Mouse (Mus musculus) myocyte (in vitro differentiated cells): ENCODE measurements around the gene Syncrip. TPM values are rescaled to one million over a fixed set of nuclear protein-coding genes. Genes with fewer than 3 reads are reported as not detected.
A peak's percentile ranks its signal among the peaks of the same experiment; 100 is the strongest.

Source experiments
- H3K27me3 ChIP-seq: one replicate; pipeline ENCODE4 v1.6.1; 2011; ENCODE audit not compliant: control insufficient read depth, insufficient read depth, insufficient read length
- H3K36me3 ChIP-seq: one replicate; pipeline ENCODE4 v1.6.1; 2011; ENCODE audit not compliant: control insufficient read depth, insufficient read depth
- H3K4me2 ChIP-seq: one replicate; pipeline ENCODE4 v1.6.1; 2011; ENCODE audit warnings: low read depth, control low read depth
- H3K4me3 ChIP-seq: one replicate; pipeline ENCODE4 v1.5.1; 2011; ENCODE audit warnings: mild to moderate bottlenecking, control low read depth, moderate library complexity
- H3K79me2 ChIP-seq: one replicate; pipeline ENCODE4 v1.6.1; 2011; ENCODE audit not compliant: control insufficient read depth, insufficient read depth
- H3ac ChIP-seq: one replicate; pipeline ENCODE4 v1.6.1; 2011; ENCODE audit not compliant: control insufficient read depth, insufficient read length
- CEBPB ChIP-seq: IDR thresholded peaks from 2 replicates; pipeline ENCODE4 v1.6.1; 2011; ENCODE audit warnings: mild to moderate bottlenecking, moderate library complexity; ENCODE audit not compliant: poor library complexity, insufficient read depth, severe bottlenecking
- E2F4 ChIP-seq: IDR thresholded peaks from one replicate; pipeline ENCODE4 v1.6.1; 2011; ENCODE audit warnings: mild to moderate bottlenecking, control low read depth, moderate library complexity; ENCODE audit not compliant: insufficient read depth
- MAX ChIP-seq: IDR thresholded peaks from one replicate; pipeline ENCODE4 v1.6.1; 2011; ENCODE audit warnings: low read depth, mild to moderate bottlenecking, control low read depth
- MYOD1 ChIP-seq, 3 experiments: IDR thresholded peaks; one replicate each; pipeline ENCODE4 v1.6.1; 2011; ENCODE audit warnings: control low read depth in 2 of 3, low read depth in 2 of 3, mild to moderate bottlenecking in 2 of 3, moderate library complexity in 1 of 3; ENCODE audit not compliant: insufficient read length in 2 of 3, control insufficient read depth in 1 of 3
- MYOG ChIP-seq, 3 experiments: IDR thresholded peaks; one replicate each; pipeline ENCODE4 v1.6.1; 2011; ENCODE audit warnings: control low read depth in 2 of 3, low read depth in 2 of 3, mild to moderate bottlenecking in 2 of 3; ENCODE audit not compliant: insufficient read length in 2 of 3, control insufficient read depth in 1 of 3, insufficient read depth in 1 of 3
- POLR2A ChIP-seq: IDR thresholded peaks from one replicate; pipeline ENCODE4 v1.6.1; 2011; ENCODE audit warnings: low read depth, mild to moderate bottlenecking, control low read depth, moderate library complexity; ENCODE audit not compliant: insufficient read length
- POLR2AphosphoS2 ChIP-seq: IDR thresholded peaks from one replicate; pipeline ENCODE4 v1.6.1; 2011; ENCODE audit warnings: low read depth, control low read depth; ENCODE audit not compliant: insufficient read length
- REST ChIP-seq: IDR thresholded peaks from one replicate; pipeline ENCODE4 v1.6.1; 2011; ENCODE audit warnings: mild to moderate bottlenecking, control low read depth, moderate library complexity; ENCODE audit not compliant: insufficient read depth, insufficient read length
- SRF ChIP-seq: IDR thresholded peaks from one replicate; pipeline ENCODE4 v1.6.1; 2011; ENCODE audit warnings: low read depth; ENCODE audit not compliant: control insufficient read depth, insufficient read length
- TCF12 ChIP-seq: IDR thresholded peaks from one replicate; pipeline ENCODE4 v1.6.1; 2011; ENCODE audit warnings: mild to moderate bottlenecking, control low read depth; ENCODE audit not compliant: poor library complexity, insufficient read depth, severe bottlenecking
- TCF3 ChIP-seq: IDR thresholded peaks from one replicate; pipeline ENCODE4 v1.6.1; 2011; ENCODE audit warnings: low read depth, control low read depth; ENCODE audit not compliant: insufficient read length
- USF1 ChIP-seq: IDR thresholded peaks from one replicate; pipeline ENCODE4 v1.6.1; 2011; ENCODE audit warnings: low read depth, mild to moderate bottlenecking, control low read depth, moderate library complexity
- polyA plus RNA-seq: library from polyadenylated mRNA; unstranded; fragments of >200 nt; fragmentation: generic; extraction: Trizol; gene quantifications from one replicate; pipeline ENCODE4 v1.2.1, GENCODE M21; 2012; ENCODE audit warnings: missing spikeins

The Syncrip gene
- polyA plus RNA-seq, 1 experiment: 41.8 TPM

GRCm38 (mm10) chr9:88525341-88525740 is 43.0 kb upstream of the Syncrip start:
- no peak for TF ChIP-seq POLR2A
- TF ChIP-seq MYOD1 (IDR thresholded peaks at IDR 0.05; ENCODE audit: control insufficient read depth in 1 of 3, insufficient read length in 2 of 3, low read depth in 2 of 3): no peak
- TF ChIP-seq E2F4: no peak
- TF ChIP-seq USF1: no peak
- TF ChIP-seq MYOG (IDR thresholded peaks at IDR 0.05; ENCODE audit: control insufficient read depth in 1 of 3, insufficient read depth in 1 of 3, insufficient read length in 2 of 3, low read depth in 2 of 3): no peak
- TF ChIP-seq MAX: no peak
- no peak for TF ChIP-seq TCF12
- no peak overlapping the region for H3ac ChIP-seq
- H3K36me3 ChIP-seq: peaks cover 3% of the 10 kb centered on the region
- no peak overlapping the region for H3K4me2 ChIP-seq
- peaks cover 16% of the 10 kb centered on the region for H3K79me2 ChIP-seq
- H3K27me3 ChIP-seq: no peaks in the 10 kb centered on the region
- H3K4me3 ChIP-seq: no peak overlapping the region

GRCm38 (mm10) chr9:88524796-88525195 is 42.4 kb upstream of the Syncrip start:
- Histone ChIP-seq H3K4me2 (no peak overlapping the region), H3K27me3 (no peaks in the 10 kb centered on the region)
- TF ChIP-seq CEBPB (no peak), TCF3 (no peak), TCF12 (no peak), SRF (no peak), MYOG (IDR thresholded peaks at IDR 0.05; ENCODE audit: control insufficient read depth in 1 of 3, insufficient read depth in 1 of 3, insufficient read length in 2 of 3, low read depth in 2 of 3) (no peak), MAX (no peak)

GRCm38 (mm10) chr9:88524367-88524766 is 42.0 kb upstream of the Syncrip start:
- Histone ChIP-seq H3K4me3 (no peak overlapping the region), H3K4me2 (no peak overlapping the region), H3K27me3 (no peaks in the 10 kb centered on the region), H3K36me3 (peaks cover 10% of the 10 kb centered on the region), H3ac (no peak overlapping the region), H3K79me2 (peaks cover 16% of the 10 kb centered on the region)
- TF ChIP-seq E2F4: no peak
- TF ChIP-seq REST: no peak
- TF ChIP-seq POLR2AphosphoS2: no peak
- TF ChIP-seq TCF12: no peak
- TF ChIP-seq POLR2A: no peak
- no peak for TF ChIP-seq MYOD1 (IDR thresholded peaks at IDR 0.05; ENCODE audit: control insufficient read depth in 1 of 3, insufficient read length in 2 of 3, low read depth in 2 of 3)
- no peak for TF ChIP-seq MAX
- no peak for TF ChIP-seq SRF
- no peak for TF ChIP-seq CEBPB

More at GRCm38 (mm10) chr9:88524796-88525195, 42.4 kb upstream of the Syncrip start:
- Histone ChIP-seq H3K4me3 (no peak overlapping the region), H3K79me2 (peaks cover 16% of the 10 kb centered on the region), H3ac (no peak overlapping the region), H3K36me3 (peaks cover 9% of the 10 kb centered on the region)

- Histone ChIP-seq H3ac (peak overlapping the region; percentile 86), H3K79me2 (peaks cover 16% of the 10 kb centered on the region), H3K4me3 (peak overlapping the region; percentile 77), H3K27me3 (no peaks in the 10 kb centered on the region), H3K36me3 (peaks cover 10% of the 10 kb centered on the region), H3K4me2 (peak overlapping the region; percentile 94)
- TF ChIP-seq MAX (no peak), E2F4 (no peak), TCF3 (no peak), MYOD1 (IDR thresholded peaks at IDR 0.05; ENCODE audit: control insufficient read depth in 1 of 3, insufficient read length in 2 of 3, low read depth in 2 of 3) (no peak), CEBPB (no peak), POLR2A (no peak), TCF12 (no peak), USF1 (no peak), POLR2AphosphoS2 (no peak), MYOG (IDR thresholded peaks at IDR 0.05; ENCODE audit: control insufficient read depth in 1 of 3, insufficient read depth in 1 of 3, insufficient read length in 2 of 3, low read depth in 2 of 3) (no peak), SRF (no peak), REST (no peak)
Observed at GRCm38 (mm10) chr9:88523335-88523668, 40.9 kb upstream of the Syncrip start.

GRCm38 (mm10) chr9:88522569-88523334 is 40.4 kb upstream of the Syncrip start:
- TF ChIP-seq MYOG (IDR thresholded peaks at IDR 0.05; ENCODE audit: control insufficient read depth in 1 of 3, insufficient read depth in 1 of 3, insufficient read length in 2 of 3, low read depth in 2 of 3) (peak in 1 of 3 experiments; percentile 18), REST (no peak), E2F4 (peak; percentile 85), POLR2AphosphoS2 (peak; percentile 92), POLR2A (peak; percentile 78), MYOD1 (IDR thresholded peaks at IDR 0.05; ENCODE audit: control insufficient read depth in 1 of 3, insufficient read length in 2 of 3, low read depth in 2 of 3) (peak in 1 of 3 experiments; percentile 57), CEBPB (no peak), SRF (peak; percentile 30)
- Histone ChIP-seq H3K4me2 (peak overlapping the region; percentile 94), H3K79me2 (peaks cover 16% of the 10 kb centered on the region), H3ac (peak overlapping the region; percentile 86), H3K4me3 (peak overlapping the region; percentile 77), H3K36me3 (peaks cover 10% of the 10 kb centered on the region), H3K27me3 (no peaks in the 10 kb centered on the region)
